Mouse (Mus musculus) myocyte (in vitro differentiated cells): ENCODE results near the gene Otx2. TPM values are rescaled to one million over a fixed set of nuclear protein-coding genes. Genes with fewer than 3 reads are reported as not detected.

Source experiments
- H3K27me3 ChIP-seq: one replicate; pipeline ENCODE4 v1.6.1; 2011; ENCODE audit not compliant: control insufficient read depth, insufficient read depth, insufficient read length
- H3K36me3 ChIP-seq: one replicate; pipeline ENCODE4 v1.6.1; 2011; ENCODE audit not compliant: control insufficient read depth, insufficient read depth
- H3K4me2 ChIP-seq: one replicate; pipeline ENCODE4 v1.6.1; 2011; ENCODE audit warnings: low read depth, control low read depth
- H3K4me3 ChIP-seq: one replicate; pipeline ENCODE4 v1.5.1; 2011; ENCODE audit warnings: mild to moderate bottlenecking, control low read depth, moderate library complexity
- H3K79me2 ChIP-seq: one replicate; pipeline ENCODE4 v1.6.1; 2011; ENCODE audit not compliant: control insufficient read depth, insufficient read depth
- H3ac ChIP-seq: one replicate; pipeline ENCODE4 v1.6.1; 2011; ENCODE audit not compliant: control insufficient read depth, insufficient read length
- CEBPB ChIP-seq: IDR thresholded peaks from 2 replicates; pipeline ENCODE4 v1.6.1; 2011; ENCODE audit warnings: mild to moderate bottlenecking, moderate library complexity; ENCODE audit not compliant: poor library complexity, insufficient read depth, severe bottlenecking
- E2F4 ChIP-seq: IDR thresholded peaks from one replicate; pipeline ENCODE4 v1.6.1; 2011; ENCODE audit warnings: mild to moderate bottlenecking, control low read depth, moderate library complexity; ENCODE audit not compliant: insufficient read depth
- MAX ChIP-seq: IDR thresholded peaks from one replicate; pipeline ENCODE4 v1.6.1; 2011; ENCODE audit warnings: low read depth, mild to moderate bottlenecking, control low read depth
- MYOD1 ChIP-seq, 3 experiments: IDR thresholded peaks; one replicate each; pipeline ENCODE4 v1.6.1; 2011; ENCODE audit warnings: control low read depth in 2 of 3, low read depth in 2 of 3, mild to moderate bottlenecking in 2 of 3, moderate library complexity in 1 of 3; ENCODE audit not compliant: insufficient read length in 2 of 3, control insufficient read depth in 1 of 3
- MYOG ChIP-seq, 3 experiments: IDR thresholded peaks; one replicate each; pipeline ENCODE4 v1.6.1; 2011; ENCODE audit warnings: control low read depth in 2 of 3, low read depth in 2 of 3, mild to moderate bottlenecking in 2 of 3; ENCODE audit not compliant: insufficient read length in 2 of 3, control insufficient read depth in 1 of 3, insufficient read depth in 1 of 3
- POLR2A ChIP-seq: IDR thresholded peaks from one replicate; pipeline ENCODE4 v1.6.1; 2011; ENCODE audit warnings: low read depth, mild to moderate bottlenecking, control low read depth, moderate library complexity; ENCODE audit not compliant: insufficient read length
- POLR2AphosphoS2 ChIP-seq: IDR thresholded peaks from one replicate; pipeline ENCODE4 v1.6.1; 2011; ENCODE audit warnings: low read depth, control low read depth; ENCODE audit not compliant: insufficient read length
- REST ChIP-seq: IDR thresholded peaks from one replicate; pipeline ENCODE4 v1.6.1; 2011; ENCODE audit warnings: mild to moderate bottlenecking, control low read depth, moderate library complexity; ENCODE audit not compliant: insufficient read depth, insufficient read length
- SRF ChIP-seq: IDR thresholded peaks from one replicate; pipeline ENCODE4 v1.6.1; 2011; ENCODE audit warnings: low read depth; ENCODE audit not compliant: control insufficient read depth, insufficient read length
- TCF12 ChIP-seq: IDR thresholded peaks from one replicate; pipeline ENCODE4 v1.6.1; 2011; ENCODE audit warnings: mild to moderate bottlenecking, control low read depth; ENCODE audit not compliant: poor library complexity, insufficient read depth, severe bottlenecking
- TCF3 ChIP-seq: IDR thresholded peaks from one replicate; pipeline ENCODE4 v1.6.1; 2011; ENCODE audit warnings: low read depth, control low read depth; ENCODE audit not compliant: insufficient read length
- USF1 ChIP-seq: IDR thresholded peaks from one replicate; pipeline ENCODE4 v1.6.1; 2011; ENCODE audit warnings: low read depth, mild to moderate bottlenecking, control low read depth, moderate library complexity
- polyA plus RNA-seq: library from polyadenylated mRNA; unstranded; fragments of >200 nt; fragmentation: generic; extraction: Trizol; gene quantifications from one replicate; pipeline ENCODE4 v1.2.1, GENCODE M21; 2012; ENCODE audit warnings: missing spikeins

The Otx2 gene
- polyA plus RNA-seq, 1 experiment = not detected

- no peak overlapping the region for H3K4me2 ChIP-seq
- no peak overlapping the region for H3ac ChIP-seq
- TF ChIP-seq TCF12 (no peak), MYOD1 (IDR thresholded peaks at IDR 0.05; ENCODE audit: control insufficient read depth in 1 of 3, insufficient read length in 2 of 3, low read depth in 2 of 3) (no peak), E2F4 (no peak), USF1 (no peak), POLR2A (no peak), TCF3 (no peak), REST (no peak), SRF (no peak), MAX (no peak), CEBPB (no peak), MYOG (IDR thresholded peaks at IDR 0.05; ENCODE audit: control insufficient read depth in 1 of 3, insufficient read depth in 1 of 3, insufficient read length in 2 of 3, low read depth in 2 of 3) (no peak), POLR2AphosphoS2 (no peak)
- H3K79me2 ChIP-seq = no peaks in the 10 kb centered on the region
- no peaks in the 10 kb centered on the region for H3K27me3 ChIP-seq
- H3K4me3 ChIP-seq = no peak overlapping the region
- H3K36me3 ChIP-seq = no peaks in the 10 kb centered on the region
These were observed 40.5 kb downstream of the Otx2 start for GRCm38 (mm10) chr14:48633141-48633540.

GRCm38 (mm10) chr14:48632335-48632734 is 41.3 kb downstream of the Otx2 start:
- H3K27me3 ChIP-seq = no peaks in the 10 kb centered on the region
- no peaks in the 10 kb centered on the region for H3K79me2 ChIP-seq
- no peak overlapping the region for H3ac ChIP-seq
- H3K4me3 ChIP-seq = no peak overlapping the region
- no peaks in the 10 kb centered on the region for H3K36me3 ChIP-seq
- H3K4me2 ChIP-seq = no peak overlapping the region
- no peak for TF ChIP-seq POLR2AphosphoS2
- no peak for TF ChIP-seq USF1
- TF ChIP-seq TCF3 = no peak
- TF ChIP-seq E2F4 = no peak

GRCm38 (mm10) chr14:48631486-48631885 is 42.1 kb downstream of the Otx2 start:
- no peaks in the 10 kb centered on the region for H3K36me3 ChIP-seq
- no peak overlapping the region for H3K4me3 ChIP-seq
- H3K4me2 ChIP-seq = no peak overlapping the region
- H3ac ChIP-seq = no peak overlapping the region
- TF ChIP-seq POLR2A (no peak), TCF12 (no peak), MYOG (IDR thresholded peaks at IDR 0.05; ENCODE audit: control insufficient read depth in 1 of 3, insufficient read depth in 1 of 3, insufficient read length in 2 of 3, low read depth in 2 of 3) (no peak), CEBPB (no peak)
- H3K79me2 ChIP-seq = no peaks in the 10 kb centered on the region
- H3K27me3 ChIP-seq = no peaks in the 10 kb centered on the region

GRCm38 (mm10) chr14:48629404-48629803 is 44.2 kb downstream of the Otx2 start:
- no peaks in the 10 kb centered on the region for H3K79me2 ChIP-seq
- H3K27me3 ChIP-seq = no peaks in the 10 kb centered on the region
- H3K4me3 ChIP-seq = no peak overlapping the region
- H3K4me2 ChIP-seq = no peak overlapping the region
- no peak overlapping the region for H3ac ChIP-seq
- H3K36me3 ChIP-seq = no peaks in the 10 kb centered on the region
- TF ChIP-seq SRF (no peak), MYOG (IDR thresholded peaks at IDR 0.05; ENCODE audit: control insufficient read depth in 1 of 3, insufficient read depth in 1 of 3, insufficient read length in 2 of 3, low read depth in 2 of 3) (no peak), TCF12 (no peak)

- H3K79me2 ChIP-seq = no peaks in the 10 kb centered on the region
- no peaks in the 10 kb centered on the region for H3K27me3 ChIP-seq
- no peaks in the 10 kb centered on the region for H3K36me3 ChIP-seq
- H3ac ChIP-seq = no peak overlapping the region
- no peak overlapping the region for H3K4me3 ChIP-seq
- no peak for TF ChIP-seq TCF12
- no peak for TF ChIP-seq MYOG (IDR thresholded peaks at IDR 0.05; ENCODE audit: control insufficient read depth in 1 of 3, insufficient read depth in 1 of 3, insufficient read length in 2 of 3, low read depth in 2 of 3)
- TF ChIP-seq USF1 = no peak
- TF ChIP-seq CEBPB = no peak
- TF ChIP-seq E2F4 = no peak
- no peak for TF ChIP-seq MAX
- TF ChIP-seq POLR2A = no peak
- TF ChIP-seq SRF = no peak
- TF ChIP-seq TCF3 = no peak
- TF ChIP-seq REST = no peak
- no peak for TF ChIP-seq MYOD1 (IDR thresholded peaks at IDR 0.05; ENCODE audit: control insufficient read depth in 1 of 3, insufficient read length in 2 of 3, low read depth in 2 of 3)
- TF ChIP-seq POLR2AphosphoS2 = no peak
- no peak overlapping the region for H3K4me2 ChIP-seq
These were observed 47.3 kb downstream of the Otx2 start for GRCm38 (mm10) chr14:48626271-48626670.

- Histone ChIP-seq H3K27me3 (no peaks in the 10 kb centered on the region), H3K36me3 (no peaks in the 10 kb centered on the region), H3K79me2 (no peaks in the 10 kb centered on the region), H3K4me2 (no peak overlapping the region), H3ac (no peak overlapping the region), H3K4me3 (no peak overlapping the region)
- TF ChIP-seq SRF (no peak), MAX (no peak), TCF3 (no peak), POLR2A (no peak), USF1 (no peak), MYOD1 (IDR thresholded peaks at IDR 0.05; ENCODE audit: control insufficient read depth in 1 of 3, insufficient read length in 2 of 3, low read depth in 2 of 3) (no peak), MYOG (IDR thresholded peaks at IDR 0.05; ENCODE audit: control insufficient read depth in 1 of 3, insufficient read depth in 1 of 3, insufficient read length in 2 of 3, low read depth in 2 of 3) (no peak), TCF12 (no peak), POLR2AphosphoS2 (no peak), CEBPB (no peak), REST (no peak), E2F4 (no peak)
These were observed 48.3 kb downstream of the Otx2 start for GRCm38 (mm10) chr14:48625331-48625694.
